Mouse (Mus musculus) left cerebral cortex, postnatal 10 days (tissue): Measurements from ENCODE around the gene Hadhb. TPM values are rescaled to one million over a fixed set of nuclear protein-coding genes. Genes with fewer than 3 reads are reported as not detected.
"Not testable (repeated sequence)": the region's sequence is repeated elsewhere in the genome, so short reads cannot be mapped to it uniquely, and the experiment has no call there.

Source experiments
- DNase-seq, 2 experiments: peaks; one replicate each; pipeline ENCODE4 v3.0.0; 2021 to 2022; ENCODE audit warnings: low spot score in 2 of 2, mixed read lengths in 1 of 2; ENCODE audit errors: extremely low spot score in 1 of 2
- intact Hi-C: fragments of 180-260 bp; cut with DNase I; formaldehyde crosslinking; loops from one replicate; pipeline ENCODE4 v1.15.1; 2025
- total RNA-seq, 2 experiments: library from RNA; stranded (reverse); gene quantifications; 2 replicates each; pipeline ENCODE4 v1.2.3; 2021

The Hadhb gene
- total RNA-seq, 2 experiments from 2014 or later, result 52.3 to 52.6 TPM

DNA sequence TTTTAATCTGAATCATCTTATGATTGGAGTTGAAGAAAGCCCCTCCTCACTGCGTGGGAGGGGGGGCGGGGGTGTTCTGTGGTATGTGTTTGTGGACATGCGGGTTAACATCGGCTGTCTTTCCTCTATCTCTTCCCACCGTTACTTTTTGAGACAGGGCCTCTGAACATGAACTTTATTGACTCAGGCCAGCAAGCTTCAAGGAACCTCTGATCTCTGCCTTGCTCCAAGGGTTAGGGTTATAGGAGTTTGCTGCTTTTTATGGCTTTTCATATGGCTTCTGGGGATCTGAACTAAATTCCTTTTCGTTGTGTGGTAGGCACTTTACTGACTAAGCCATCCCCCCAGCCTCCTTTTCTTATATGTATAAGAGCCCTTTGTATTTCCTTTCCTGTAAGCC, 7.3 kb downstream of the Hadhb start:
- intact Hi-C loops, result no loop called here
- DNase-seq, result no peak

GRCm38 (mm10) chr5:30165234-30165946, 10.3 kb downstream of the Hadhb start:
- DNase-seq, result no peak
- intact Hi-C loops, result no loop called here

GRCm38 (mm10) chr5:30170303-30170940, 15.4 kb downstream of the Hadhb start:
- intact Hi-C loops, result loop anchor here (5.0 kb wide), 1 partner anchor 38 kb away; no protein-coding TSS in a partner anchor
- DNase-seq, result no peak

DNA sequence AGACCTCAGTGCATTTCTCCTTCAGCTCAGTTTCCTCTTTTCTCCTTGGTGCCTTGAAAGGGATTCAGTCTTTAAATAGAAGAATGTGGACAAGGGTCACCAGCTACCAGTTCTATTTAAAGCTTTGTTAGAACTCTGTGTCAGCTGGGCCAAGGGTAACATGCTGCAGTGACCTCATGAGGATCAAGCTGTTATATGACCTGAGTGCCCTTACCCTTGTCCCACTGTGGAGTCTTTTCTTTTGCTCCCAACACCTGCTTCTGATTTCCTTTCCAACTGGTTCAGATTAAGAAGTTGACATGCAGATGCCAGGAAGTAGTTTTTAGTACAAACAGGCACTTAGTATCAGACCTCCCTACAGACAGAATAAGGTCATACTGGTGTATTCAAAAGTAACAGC, 17.1 kb downstream of the Hadhb start:
- DNase-seq, result no peak
- intact Hi-C loops, result loop anchor here (5.0 kb wide), 1 partner anchor 40 kb away; no protein-coding TSS in a partner anchor

GRCm38 (mm10) chr5:30172931-30173692, 18.1 kb downstream of the Hadhb start:
- DNase-seq, result no peak
- intact Hi-C loops, result loop anchor here (5.0 kb wide), 1 partner anchor 41 kb away; no protein-coding TSS in a partner anchor

GRCm38 (mm10) chr5:30175811-30176210, 20.8 kb downstream of the Hadhb start:
- no peak for DNase-seq
- intact Hi-C loops, result no loop called here

GRCm38 (mm10) chr5:30187687-30188485, 32.8 kb downstream of the Hadhb start:
- intact Hi-C loops, result no loop called here
- DNase-seq, result no peak

DNA sequence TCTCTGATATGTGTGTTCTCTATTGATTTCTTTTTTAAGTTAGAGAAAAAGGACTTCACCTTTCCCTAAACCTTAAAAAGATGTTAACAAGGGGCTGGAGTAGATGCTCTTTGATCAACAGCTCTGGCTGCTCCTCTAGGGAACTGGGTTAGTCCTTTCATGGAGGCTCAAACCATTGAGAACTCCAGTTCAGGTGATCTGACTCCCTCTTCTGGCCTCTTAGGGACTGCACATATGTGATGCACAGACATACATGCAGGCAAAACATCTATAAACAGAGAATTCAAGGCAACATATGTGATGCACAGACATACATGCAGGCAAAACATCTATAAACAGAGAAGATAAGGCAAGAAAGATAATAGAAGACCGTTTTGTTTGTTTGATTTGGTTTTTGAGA, 37.4 kb downstream of the Hadhb start:
- no peak for DNase-seq
- intact Hi-C loops, result no loop called here

GRCm38 (mm10) chr5:30195340-30195739, 40.3 kb downstream of the Hadhb start:
- DNase-seq, result no peak
- intact Hi-C loops, result no loop called here

- intact Hi-C loops, result no loop called here
- no peak for DNase-seq
Observed at GRCm38 (mm10) chr5:30198257-30198656, 43.2 kb downstream of the Hadhb start.

DNA sequence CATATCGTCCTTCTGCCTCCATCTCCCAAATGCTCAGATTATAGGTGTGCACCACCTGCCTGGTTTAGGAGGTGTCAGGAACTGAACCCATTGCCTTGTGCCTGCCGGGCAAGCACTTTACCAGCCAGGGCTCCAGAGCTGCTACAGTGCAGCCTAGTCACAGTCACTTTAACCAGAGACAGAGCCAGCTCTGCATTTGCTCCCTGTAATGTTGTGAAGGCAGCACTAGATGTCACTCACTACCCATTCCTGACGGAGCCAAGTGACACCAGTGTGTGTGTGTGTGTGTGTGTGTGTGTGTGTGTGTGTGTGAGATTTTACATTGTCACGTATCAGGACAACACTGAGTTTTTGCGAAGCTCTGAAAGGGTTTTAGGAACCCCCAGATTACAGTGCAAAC, 46.5 kb downstream of the Hadhb start:
- intact Hi-C loops, result no loop called here
- DNase-seq, result peak; percentile 46 to 60

- no peak for DNase-seq
- intact Hi-C loops, result no loop called here
Observed at GRCm38 (mm10) chr5:30202221-30202620, 47.2 kb downstream of the Hadhb start.

- intact Hi-C loops, result no loop called here
- no peak for DNase-seq
Observed at GRCm38 (mm10) chr5:30203216-30203885, 48.3 kb downstream of the Hadhb start.

DNA sequence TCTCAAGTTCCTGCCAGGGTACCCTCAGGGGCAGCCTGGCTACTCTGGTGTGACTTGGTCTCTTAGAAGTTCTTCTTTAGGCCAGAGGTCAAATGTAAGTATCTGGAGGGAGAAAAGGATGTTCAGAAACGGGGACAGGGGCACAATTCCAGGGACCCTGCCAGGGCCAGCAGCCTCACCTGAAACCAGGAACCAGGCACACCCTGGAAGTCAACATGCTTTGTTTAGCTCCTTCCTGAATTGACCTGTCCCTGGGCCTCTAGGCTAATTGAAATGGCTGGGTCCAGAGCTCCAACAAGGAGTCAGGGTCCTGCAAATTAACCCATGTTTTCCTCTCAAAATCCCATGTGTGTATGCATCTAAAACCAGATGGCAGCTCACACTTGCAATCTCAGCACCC, 49.4 kb downstream of the Hadhb start:
- no peak for DNase-seq
- intact Hi-C loops, result no loop called here

DNA sequence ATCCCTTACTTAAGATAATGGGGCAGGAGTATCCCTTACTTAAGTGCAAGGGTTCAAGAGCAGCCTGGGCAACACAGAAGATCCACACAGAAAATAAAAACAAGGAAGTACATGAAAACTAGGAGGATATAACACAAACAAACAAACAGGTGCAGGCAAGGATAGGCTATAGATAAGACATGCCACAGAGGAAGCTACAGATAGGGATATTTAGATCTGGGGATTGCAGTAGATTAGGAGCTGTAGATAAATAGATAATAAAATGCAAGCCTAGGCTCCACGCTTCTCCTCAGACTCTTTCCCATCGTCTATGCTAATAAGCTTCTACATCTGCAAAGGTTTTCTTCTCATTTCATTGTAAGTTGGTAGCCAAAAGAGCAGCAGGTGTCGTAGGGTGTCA, 50.0 kb downstream of the Hadhb start:
- DNase-seq, result no peak
- intact Hi-C loops, result loop anchor here (5.0 kb wide), 1 partner anchor 802 kb away; no protein-coding TSS in a partner anchor

- DNase-seq, result no peak
- intact Hi-C loops, result loop anchor here (5.0 kb wide), 1 partner anchor 802 kb away; no protein-coding TSS in a partner anchor
Observed at GRCm38 (mm10) chr5:30205493-30205892, 50.4 kb downstream of the Hadhb start, which contains the start of gene Adgrf3. TSS of gene Adgrf3 (minus strand) at chr5:30205722.

DNA sequence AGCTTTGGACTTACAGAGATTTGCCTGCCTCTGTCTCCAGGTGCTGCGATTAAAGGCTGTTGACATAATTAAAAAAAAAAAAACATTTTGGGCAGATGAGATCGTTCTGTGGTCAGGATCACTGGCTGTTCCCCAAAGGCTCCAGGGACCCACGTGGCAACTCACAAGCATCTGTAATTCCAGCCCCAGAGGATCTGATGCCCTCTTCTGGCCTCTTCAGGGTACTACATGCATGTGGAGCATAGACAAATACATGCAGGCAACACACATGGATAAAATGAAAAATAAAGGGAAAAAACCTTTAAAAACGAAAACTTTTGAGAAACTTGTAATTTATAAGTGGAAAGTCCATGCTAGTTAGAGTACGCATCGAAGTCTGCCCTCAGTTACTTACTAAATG, 52.2 kb downstream of the Hadhb start:
- intact Hi-C loops, result loop anchor here (5.0 kb wide), 1 partner anchor 800 kb away; no protein-coding TSS in a partner anchor
- DNase-seq, result no peak

- intact Hi-C loops, result loop anchor here (10.0 kb wide), 1 partner anchor 714 kb away; the partner anchor contains the start of gene Khk
- not testable (repeated sequence) for DNase-seq
Observed at GRCm38 (mm10) chr5:30210758-30211157, 55.7 kb downstream of the Hadhb start.
